Mouse (Mus musculus) embryonic fibroblast, embryonic 13.5 days (primary cell): ENCODE measurements at regions not wholly inside any gene's neighbourhood (a gene's known extent, or its start where the extent isn't known, plus 50 kb on each side); places are given as distances from the start of the nearest gene placed in this dataset.

Experiments used
- CTCF ChIP-seq: IDR thresholded peaks from 2 replicates; pipeline ENCODE4 v1.5.1; 2011; ENCODE audit warnings: mild to moderate bottlenecking, control low read depth, low read length, moderate library complexity, borderline replicate concordance; ENCODE audit not compliant: insufficient read depth
- POLR2A ChIP-seq: IDR thresholded peaks from 2 replicates; pipeline ENCODE4 v1.6.1; 2011; ENCODE audit warnings: low read depth, mild to moderate bottlenecking, control low read depth, low read length, moderate library complexity

- TF ChIP-seq CTCF, result no peak
- no peak for TF ChIP-seq POLR2A
Observed at GRCm38 (mm10) chr5:119364250-119364649, 306.2 kb upstream of the Tbx3 start.
